Mouse (Mus musculus) kidney, postnatal 14 days (tissue): ENCODE data around the gene Srarp.

ENCODE experiments used
- DNase-seq: peaks from one replicate; pipeline ENCODE4 v3.0.0; 2022; ENCODE audit warnings: mixed read lengths

Srarp gene

DNA sequence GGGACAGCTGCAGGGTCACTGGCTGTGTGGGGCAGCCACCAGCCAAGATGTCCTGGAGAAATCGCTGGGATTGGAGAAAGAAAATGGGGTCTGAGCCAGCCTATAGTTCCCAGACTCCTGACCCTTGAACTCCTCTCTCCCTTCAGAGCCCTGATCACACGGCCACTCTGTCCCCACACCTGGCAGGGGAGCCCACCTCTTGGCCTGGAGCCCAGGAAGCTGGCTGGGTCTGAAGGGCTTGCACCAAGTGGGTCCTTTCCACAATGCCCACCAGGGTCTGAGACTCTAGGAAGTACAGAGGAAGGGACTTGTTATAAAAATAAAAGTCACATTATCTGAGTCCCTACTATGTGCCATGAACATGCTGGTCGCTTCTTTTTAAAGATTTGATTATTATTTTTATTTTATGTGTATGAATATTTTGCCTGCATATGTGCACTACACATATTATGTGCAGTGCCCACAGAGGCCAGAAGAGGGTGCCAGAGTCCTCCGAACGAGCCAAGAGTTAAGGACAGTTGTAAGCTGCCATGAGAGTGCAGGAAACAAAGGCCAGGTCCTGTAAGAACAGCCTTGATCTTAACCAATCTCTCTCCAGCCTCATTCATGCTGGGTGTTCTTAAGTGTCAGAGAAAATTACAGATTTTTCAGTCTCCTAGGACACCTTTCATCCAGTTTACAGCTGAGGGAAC lies 48.7 kb downstream of the Srarp start:
- peak; percentile 84 for DNase-seq

DNA sequence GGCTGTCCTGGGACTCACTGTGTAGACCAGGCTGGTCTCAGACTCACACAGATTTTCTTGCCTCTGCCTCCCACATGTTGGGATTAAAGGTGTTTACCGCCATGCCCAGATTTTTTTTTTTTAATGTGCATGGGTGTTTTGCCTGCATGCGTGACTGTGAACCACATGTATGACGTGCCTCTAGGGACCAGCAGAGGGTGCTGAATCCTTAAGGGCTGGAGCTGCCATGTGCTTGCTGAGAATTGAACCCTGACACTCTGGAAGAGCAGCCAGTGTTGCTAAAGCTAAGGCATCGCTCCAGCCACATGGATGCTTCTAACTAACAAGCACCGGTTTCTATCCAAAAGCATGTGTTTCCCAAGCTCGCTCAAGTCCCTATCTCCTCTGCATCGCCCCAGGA lies 49.8 kb downstream of the Srarp start:
- no peak for DNase-seq

DNA sequence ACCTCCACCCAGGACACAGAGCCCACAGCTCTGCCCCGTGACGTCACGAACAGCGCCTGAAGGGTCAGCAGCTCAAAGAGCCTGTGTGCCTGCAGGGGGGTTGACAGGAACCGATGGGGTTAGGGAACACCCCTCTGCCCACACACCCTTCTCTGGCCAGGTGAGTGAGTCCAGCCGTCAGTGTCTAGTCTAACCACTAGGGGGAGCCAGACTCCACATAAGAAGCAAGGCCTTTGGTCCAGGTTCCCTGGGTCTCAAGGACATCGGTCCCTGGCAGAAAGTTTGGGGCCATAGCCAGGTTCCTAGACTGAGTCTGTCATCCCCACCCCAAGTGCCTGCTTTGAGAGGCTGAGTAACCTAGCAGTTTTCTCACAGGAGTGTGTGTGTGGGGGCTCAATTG lies 50.6 kb downstream of the Srarp start:
- DNase-seq = peak; percentile 67
